Mouse (Mus musculus) heart, embryonic 13.5 days (tissue): ENCODE measurements around the gene Dnaaf2. TPM values are rescaled to one million over a fixed set of nuclear protein-coding genes. Genes with fewer than 3 reads are reported as not detected.

ENCODE experiments used
- ATAC-seq: fragments of 200-750 bp; cut with Nextera tagmentation; 2 replicates; pipeline ENCODE4 v1.8.0; 2017; ENCODE audit warnings: moderate TSS enrichment; ENCODE audit not compliant: insufficient number of reproducible peaks, low FRiP score, low TSS enrichment; ENCODE audit errors: extremely low read depth
- H3K27ac ChIP-seq: fragments of 300-500 bp; sonication (generic); replicated peaks from 2 replicates; pipeline ENCODE4 v1.5.1; 2015; ENCODE audit warnings: moderate library complexity, mild to moderate bottlenecking, inconsistent platforms
- H3K27me3 ChIP-seq: fragments of 300-500 bp; sonication (generic); replicated peaks from 2 replicates; pipeline ENCODE4 v1.6.1; 2015; ENCODE audit warnings: mild to moderate bottlenecking, inconsistent platforms
- H3K36me3 ChIP-seq: fragments of 300-500 bp; sonication (generic); 2 replicates; pipeline ENCODE4 v1.6.1; 2015; ENCODE audit warnings: mild to moderate bottlenecking, inconsistent platforms
- H3K4me1 ChIP-seq: fragments of 300-500 bp; sonication (generic); 2 replicates; pipeline ENCODE4 v1.6.1; 2015; ENCODE audit warnings: inconsistent platforms
- H3K4me2 ChIP-seq: fragments of 300-500 bp; sonication (generic); 2 replicates; pipeline ENCODE4 v1.6.1; 2015; ENCODE audit warnings: inconsistent platforms, mild to moderate bottlenecking, moderate library complexity
- H3K4me3 ChIP-seq: fragments of 300-500 bp; sonication (generic); 2 replicates; pipeline ENCODE4 v1.5.1; 2015; ENCODE audit warnings: moderate library complexity, mild to moderate bottlenecking, inconsistent platforms
- H3K9ac ChIP-seq: fragments of 300-500 bp; sonication (generic); 2 replicates; pipeline ENCODE4 v1.6.1; 2015; ENCODE audit warnings: inconsistent platforms, mild to moderate bottlenecking, moderate library complexity
- H3K9me3 ChIP-seq: fragments of 300-500 bp; sonication (generic); 2 replicates; pipeline ENCODE4 v1.6.1; 2016; ENCODE audit warnings: inconsistent platforms
- WGBS: fragments of 180-500 bp; shearing (Covaris S2); methylation state at CpG from one replicate; pipeline ENCODE4 v1.1.7; 2015; ENCODE audit warnings: mixed read lengths; 5-methylcytosine and 5-hydroxymethylcytosine counted together
- polyA plus RNA-seq: library from polyadenylated mRNA; unstranded; fragments of >200 nt; fragmentation: Nextera tagmentation; extraction: Ambion mirVana; gene quantifications from 2 replicates; pipeline ENCODE4 v1.2.1, GENCODE M21; 2015

The Dnaaf2 gene
- polyA plus RNA-seq: 6.4 and 6.8 TPM in 2 replicates

DNA sequence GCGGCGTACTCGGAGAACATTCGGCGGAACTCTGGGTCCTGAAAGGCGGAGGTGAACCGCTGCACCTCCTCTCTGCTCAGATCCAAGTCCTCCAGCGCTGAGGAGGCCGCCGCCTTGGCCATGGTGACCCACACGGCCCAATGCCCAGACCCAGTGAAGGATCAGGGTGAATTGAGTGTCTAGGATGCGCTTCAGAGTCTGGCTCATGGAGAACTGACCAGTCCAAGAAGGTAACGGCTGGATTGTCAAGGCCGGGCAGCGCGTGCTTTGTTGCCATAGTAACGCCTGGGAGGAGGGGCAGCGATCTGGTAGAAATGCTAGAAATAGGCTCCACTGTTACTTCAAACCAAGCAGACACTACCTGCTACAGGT is at the start of gene Dnaaf2:
Dnaaf2 (minus strand) TSS at position 266 of the 372 bp plus-strand sequence.
- Histone ChIP-seq H3K27ac (peak within 1 kb of the TSS; percentile 91), H3K4me3 (peak within 1 kb of the TSS; percentile 97)
- ATAC-seq: 0 out of 2 replicates have a peak, but pooled peaks have one; percentile 10

DNA sequence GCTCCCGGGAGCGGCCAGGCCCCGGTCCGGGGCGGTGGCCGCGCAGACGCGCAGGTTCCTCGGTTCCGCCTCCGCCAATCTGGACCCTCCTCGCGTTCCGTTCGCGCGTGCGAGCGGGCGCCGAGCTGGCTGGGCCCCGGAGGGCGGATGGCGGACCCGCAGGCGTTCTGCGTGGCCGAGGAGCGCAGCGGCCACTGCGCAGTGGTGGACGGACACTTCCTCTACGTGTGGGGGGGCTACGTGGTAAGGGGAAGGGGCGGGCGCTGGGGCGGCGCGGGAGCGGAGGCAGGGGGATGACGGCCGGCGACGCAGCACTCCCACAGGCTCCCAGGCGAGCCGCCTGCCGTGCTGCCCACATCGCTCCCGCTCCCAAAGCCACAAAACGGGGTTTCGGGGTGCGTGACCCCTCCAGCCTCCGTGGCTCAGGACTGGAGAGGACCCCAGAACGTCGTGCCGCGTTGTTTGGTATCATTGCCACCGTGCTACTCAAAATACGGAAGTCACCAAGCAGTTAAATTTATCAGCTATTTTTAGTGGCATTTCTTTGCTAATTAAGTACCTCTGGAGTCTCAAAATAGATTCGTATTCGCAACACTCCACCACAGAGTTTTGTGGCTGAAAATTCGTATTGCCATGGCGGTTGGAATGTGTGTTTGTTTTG is 43.7 kb upstream of the Dnaaf2 start:
- H3K27ac ChIP-seq: peak overlapping the region; percentile 84
- WGBS: under 1% methylated on average over 63 of the region's 64 CpGs
- peaks cover 15% of the 10 kb centered on the region for H3K4me1 ChIP-seq
- no peaks in the 10 kb centered on the region for H3K36me3 ChIP-seq
- H3K4me2 ChIP-seq: peak overlapping the region; percentile 77
- H3K4me3 ChIP-seq: peak overlapping the region; percentile 80
- H3K27me3 ChIP-seq: no peaks in the 10 kb centered on the region
- H3K9me3 ChIP-seq: no peaks in the 10 kb centered on the region
- peak overlapping the region; percentile 91 for H3K9ac ChIP-seq
- ATAC-seq: peak; percentile 74

More for the DNA sequence above, at the start of gene Dnaaf2:
- peak within 1 kb of the TSS; percentile 97 for H3K4me2 ChIP-seq
- peaks cover 43% of the 10 kb centered on the region for H3K36me3 ChIP-seq
- H3K9ac ChIP-seq: peak within 1 kb of the TSS; percentile 87
- H3K27me3 ChIP-seq: no peaks in the 10 kb centered on the region
- WGBS: under 1% methylated on average over 18 of the region's 18 CpGs
- H3K4me1 ChIP-seq: peaks cover 28% of the 10 kb centered on the region
- H3K9me3 ChIP-seq: no peaks in the 10 kb centered on the region

DNA sequence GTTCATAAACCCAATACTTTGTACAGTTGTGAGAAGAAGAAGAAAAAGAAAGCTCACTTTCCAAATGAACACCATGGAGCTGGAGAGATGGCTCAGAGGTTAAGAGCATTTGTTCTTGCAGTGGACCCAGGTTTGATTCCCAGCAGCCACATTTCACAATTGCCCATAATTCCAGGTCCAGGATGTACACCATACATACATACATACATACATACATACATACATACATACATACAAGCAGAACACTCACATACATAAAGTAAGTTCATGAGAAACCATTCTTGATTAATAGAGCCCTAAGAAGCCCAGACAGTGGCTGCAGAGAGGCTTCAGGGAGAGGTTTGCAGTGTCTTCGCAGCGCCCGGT is 43.2 kb upstream of the Dnaaf2 start:
- Histone ChIP-seq H3K27ac (peak overlapping the region; percentile 84), H3K9ac (peak overlapping the region; percentile 91), H3K27me3 (no peaks in the 10 kb centered on the region), H3K4me3 (peak overlapping the region; percentile 80), H3K4me1 (peaks cover 15% of the 10 kb centered on the region), H3K36me3 (no peaks in the 10 kb centered on the region), H3K4me2 (peak overlapping the region; percentile 77), H3K9me3 (no peaks in the 10 kb centered on the region)
- ATAC-seq: no peak
- WGBS: 0% methylated on average over 3 of the region's 3 CpGs

DNA sequence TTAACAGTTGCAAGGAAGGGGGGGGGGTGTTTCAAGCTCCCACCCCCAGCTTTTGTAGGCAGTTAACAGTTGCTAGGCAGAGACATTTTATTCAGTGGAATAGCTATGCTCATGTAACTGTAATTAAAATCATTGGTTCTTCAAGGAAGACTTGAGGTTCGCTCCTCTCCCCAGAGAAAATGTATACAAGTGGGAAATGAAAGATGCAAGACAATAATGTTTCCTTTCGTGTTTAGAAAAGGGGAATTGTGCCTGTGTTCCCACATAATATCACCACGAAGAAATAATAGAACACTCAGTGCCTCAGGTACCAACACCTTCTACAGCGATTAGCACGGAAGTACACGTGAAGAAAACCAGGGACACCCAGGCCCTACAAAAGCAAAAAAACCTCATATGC is 42.6 kb upstream of the Dnaaf2 start, which contains the start of gene Klhdc1:
Klhdc1 (plus strand) TSS at position 301 of the 400 bp plus-strand sequence.
- 71% methylated on average over 6 of the region's 6 CpGs for WGBS
- Histone ChIP-seq H3K36me3 (no peaks in the 10 kb centered on the region), H3K4me2 (peak within 1 kb of the TSS; percentile 77), H3K9me3 (no peaks in the 10 kb centered on the region), H3K9ac (peak within 1 kb of the TSS; percentile 91), H3K27me3 (no peaks in the 10 kb centered on the region), H3K27ac (peak within 1 kb of the TSS; percentile 84), H3K4me1 (peaks cover 15% of the 10 kb centered on the region), H3K4me3 (peak within 1 kb of the TSS; percentile 80)
- ATAC-seq: no peak

DNA sequence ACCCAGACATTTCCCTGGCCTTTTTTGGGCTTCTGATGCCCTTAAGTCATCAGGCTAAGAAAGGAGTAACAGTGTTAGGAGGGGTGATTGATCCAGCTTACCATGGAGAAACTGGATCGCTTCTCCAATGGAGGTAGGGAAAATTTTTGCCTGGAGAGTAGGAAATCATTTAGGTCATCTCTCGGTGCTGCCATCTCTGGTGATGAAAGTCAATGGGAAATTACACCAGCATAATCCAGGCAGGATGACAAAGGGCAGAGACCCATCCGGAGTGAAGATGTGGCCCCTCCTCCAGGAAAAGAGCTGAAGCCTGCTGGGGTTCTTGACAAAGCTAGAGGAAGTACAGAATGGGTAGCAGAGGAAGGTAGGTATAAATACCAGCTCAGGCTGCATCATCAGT is 40.1 kb upstream of the Dnaaf2 start:
- no peak overlapping the region for H3K9ac ChIP-seq
- no peak overlapping the region for H3K27ac ChIP-seq
- no peaks in the 10 kb centered on the region for H3K27me3 ChIP-seq
- H3K4me1 ChIP-seq: peaks cover 10% of the 10 kb centered on the region
- no peak overlapping the region for H3K4me2 ChIP-seq
- no peaks in the 10 kb centered on the region for H3K9me3 ChIP-seq
- ATAC-seq: no peak
- WGBS: 30% methylated on average over 3 of the region's 3 CpGs
- H3K36me3 ChIP-seq: no peaks in the 10 kb centered on the region
- H3K4me3 ChIP-seq: no peak overlapping the region

DNA sequence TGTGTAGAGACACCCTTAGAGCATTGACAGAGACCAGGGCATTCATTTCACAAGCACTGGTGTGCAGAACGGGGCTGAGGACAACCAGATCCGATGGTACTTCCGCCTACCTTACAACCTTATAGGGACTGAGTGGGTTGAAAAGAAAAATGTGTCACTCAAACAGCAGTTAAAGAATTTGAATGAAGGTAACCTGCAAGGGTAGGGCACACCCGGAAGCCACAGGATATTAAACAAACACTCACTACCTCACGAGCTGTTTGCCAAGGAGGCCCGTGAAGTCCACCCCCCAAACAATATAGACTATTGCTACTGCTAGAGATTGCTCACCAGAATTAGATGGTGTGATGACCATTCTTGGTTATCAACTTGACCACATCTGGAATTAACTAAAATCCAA is 37.6 kb upstream of the Dnaaf2 start:
- H3K4me2 ChIP-seq: no peak overlapping the region
- H3K4me1 ChIP-seq: peaks cover under 1% of the 10 kb centered on the region; the same call in 1 of the 2 replicates
- H3K4me3 ChIP-seq: no peak overlapping the region
- no peak for ATAC-seq
- H3K36me3 ChIP-seq: no peaks in the 10 kb centered on the region
- H3K9me3 ChIP-seq: no peaks in the 10 kb centered on the region
- WGBS: 82% methylated on average over 6 of the region's 6 CpGs
- H3K27ac ChIP-seq: no peak overlapping the region
- no peak overlapping the region for H3K9ac ChIP-seq
- H3K27me3 ChIP-seq: no peaks in the 10 kb centered on the region

DNA sequence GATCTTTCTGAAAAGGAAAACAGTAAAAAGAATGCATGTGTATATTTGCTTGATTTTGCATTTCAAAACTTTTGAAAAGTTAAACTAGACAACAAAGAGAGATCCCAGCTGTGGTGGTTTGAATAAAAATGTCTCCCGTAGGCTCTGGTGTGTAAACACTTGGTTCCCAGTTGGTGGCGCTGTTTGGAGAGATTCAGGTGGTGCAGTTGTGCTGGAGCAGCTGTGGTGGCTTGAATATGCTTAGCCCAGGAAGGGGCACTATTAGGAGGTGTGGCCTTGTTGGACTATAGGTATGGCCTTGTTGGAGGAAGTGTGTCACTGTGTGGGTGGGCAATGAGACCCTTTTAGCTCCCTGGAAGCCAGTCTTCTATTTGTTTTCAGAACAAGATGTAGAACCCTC is 31.0 kb upstream of the Dnaaf2 start:
- Histone ChIP-seq H3K4me2 (no peak overlapping the region), H3K4me3 (no peak overlapping the region), H3K27ac (no peak overlapping the region), H3K9me3 (no peaks in the 10 kb centered on the region), H3K27me3 (no peaks in the 10 kb centered on the region), H3K9ac (no peak overlapping the region), H3K36me3 (peaks cover 16% of the 10 kb centered on the region), H3K4me1 (peaks cover 15% of the 10 kb centered on the region)
- ATAC-seq: no peak
- WGBS: 56% methylated on average over 2 of the region's 2 CpGs

DNA sequence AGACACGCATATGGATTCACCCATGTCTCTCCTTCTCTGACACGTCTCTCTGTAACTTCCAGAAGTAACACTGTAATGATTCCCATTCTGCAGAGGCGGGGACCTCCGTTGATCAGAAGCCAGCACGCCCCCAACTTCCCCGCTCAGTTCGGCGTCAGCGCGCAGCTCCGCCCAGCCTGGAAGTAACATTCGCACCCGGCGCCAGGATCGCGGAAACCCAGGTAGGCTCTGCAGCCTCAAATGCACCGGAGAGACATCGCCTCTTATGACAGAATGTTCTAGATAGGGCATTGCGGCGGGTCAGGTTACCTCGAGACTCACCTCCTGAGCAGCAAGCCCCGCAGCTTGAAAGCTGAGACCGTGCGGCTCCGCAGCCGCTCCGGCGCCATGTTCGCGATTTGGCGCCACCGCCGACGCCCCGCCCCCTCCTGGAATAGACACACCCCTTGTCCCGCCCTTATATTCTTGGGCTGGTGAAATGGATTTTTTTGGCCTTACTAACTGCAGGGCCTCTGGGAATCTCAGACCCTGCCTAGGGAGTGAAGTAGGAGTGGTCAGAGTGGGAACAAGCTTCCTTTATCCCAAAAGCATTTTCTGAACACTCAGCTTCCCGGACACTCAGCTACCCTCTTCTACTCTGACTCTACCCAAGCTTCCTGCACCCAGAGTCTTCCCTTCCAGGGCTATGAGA is 29.7 kb upstream of the Dnaaf2 start, which contains the start of gene Pole2:
Pole2 (minus strand) TSS at position 420 of the 691 bp plus-strand sequence.
- under 1% methylated on average over 37 of the region's 37 CpGs for whole genome bisulfite sequencing
- H3K27me3 ChIP-seq: no peaks in the 10 kb centered on the region
- H3K9me3 ChIP-seq: no peaks in the 10 kb centered on the region
- peaks cover 22% of the 10 kb centered on the region for H3K36me3 ChIP-seq
- H3K4me1 ChIP-seq: peaks cover 15% of the 10 kb centered on the region
- peak within 1 kb of the TSS; percentile 84 for H3K27ac ChIP-seq
- H3K9ac ChIP-seq: peak within 1 kb of the TSS; percentile 79
- peak within 1 kb of the TSS; percentile 66 for H3K4me3 ChIP-seq
- H3K4me2 ChIP-seq: peak within 1 kb of the TSS; percentile 69
- peak; percentile 88 for ATAC-seq

DNA sequence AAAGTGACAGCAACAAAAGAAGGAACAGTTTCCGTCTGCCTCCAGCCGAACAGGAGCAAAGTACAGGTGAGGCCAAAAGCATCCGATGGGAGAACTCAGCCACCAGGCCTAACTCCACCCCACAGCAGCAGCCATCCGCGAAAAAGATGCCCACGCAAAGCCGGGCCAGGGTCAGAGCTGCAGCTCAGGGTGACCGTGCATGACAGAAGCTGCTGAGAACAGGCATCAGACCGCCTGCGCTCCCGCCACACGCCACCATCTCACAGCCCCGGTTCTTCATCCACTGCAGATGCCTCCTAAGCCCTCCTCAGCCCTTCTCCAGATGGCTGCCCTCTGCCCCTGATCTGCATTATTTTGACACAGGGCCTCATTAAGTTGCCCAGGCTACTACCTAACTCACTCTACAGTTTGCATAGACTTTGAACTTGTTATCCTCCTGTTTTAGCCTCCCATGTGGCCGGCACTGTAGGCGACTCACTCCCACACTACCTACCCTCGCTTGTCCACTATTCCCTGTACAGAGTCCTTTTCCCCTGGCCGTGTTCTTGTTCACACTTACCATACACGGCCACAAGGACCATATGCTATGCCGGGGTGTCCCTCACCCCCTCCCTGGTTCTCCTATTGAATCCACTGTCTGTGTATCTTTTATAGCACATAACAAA is 22.5 kb upstream of the Dnaaf2 start:
- Histone ChIP-seq H3K4me3 (no peak overlapping the region), H3K9me3 (no peaks in the 10 kb centered on the region), H3K27me3 (no peaks in the 10 kb centered on the region), H3K9ac (no peak overlapping the region), H3K27ac (no peak overlapping the region), H3K4me2 (no peak overlapping the region), H3K4me1 (no peaks in the 10 kb centered on the region), H3K36me3 (peaks cover 74% of the 10 kb centered on the region)
- no peak for ATAC-seq
- WGBS: 83% methylated on average over 19 of the region's 19 CpGs

DNA sequence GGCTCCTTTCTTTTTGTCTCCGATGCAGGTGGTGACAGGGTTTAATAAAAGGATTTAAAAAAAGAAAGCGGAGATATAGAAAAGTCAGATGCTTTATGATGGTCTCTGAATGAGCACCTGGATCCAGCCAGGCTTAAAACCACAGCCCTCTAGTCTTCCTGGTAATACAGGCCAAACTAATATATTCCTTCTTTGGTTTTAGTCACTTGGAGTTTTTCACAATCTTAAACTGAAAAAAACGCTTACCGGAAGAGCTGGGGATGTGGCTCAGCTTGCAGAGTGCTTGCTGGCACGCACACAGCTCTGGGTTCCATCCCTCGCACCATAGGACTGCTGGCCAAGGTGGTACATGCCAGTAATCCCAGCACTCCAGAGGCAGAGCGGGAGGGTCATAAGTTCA is 18.4 kb upstream of the Dnaaf2 start:
- no peak overlapping the region for H3K4me2 ChIP-seq
- no peak for ATAC-seq
- no peak overlapping the region for H3K9ac ChIP-seq
- no peak overlapping the region for H3K27ac ChIP-seq
- WGBS: 85% methylated on average over 7 of the region's 7 CpGs
- no peaks in the 10 kb centered on the region for H3K4me1 ChIP-seq
- no peaks in the 10 kb centered on the region for H3K27me3 ChIP-seq
- H3K9me3 ChIP-seq: no peaks in the 10 kb centered on the region
- peaks cover 97% of the 10 kb centered on the region for H3K36me3 ChIP-seq
- H3K4me3 ChIP-seq: no peak overlapping the region

DNA sequence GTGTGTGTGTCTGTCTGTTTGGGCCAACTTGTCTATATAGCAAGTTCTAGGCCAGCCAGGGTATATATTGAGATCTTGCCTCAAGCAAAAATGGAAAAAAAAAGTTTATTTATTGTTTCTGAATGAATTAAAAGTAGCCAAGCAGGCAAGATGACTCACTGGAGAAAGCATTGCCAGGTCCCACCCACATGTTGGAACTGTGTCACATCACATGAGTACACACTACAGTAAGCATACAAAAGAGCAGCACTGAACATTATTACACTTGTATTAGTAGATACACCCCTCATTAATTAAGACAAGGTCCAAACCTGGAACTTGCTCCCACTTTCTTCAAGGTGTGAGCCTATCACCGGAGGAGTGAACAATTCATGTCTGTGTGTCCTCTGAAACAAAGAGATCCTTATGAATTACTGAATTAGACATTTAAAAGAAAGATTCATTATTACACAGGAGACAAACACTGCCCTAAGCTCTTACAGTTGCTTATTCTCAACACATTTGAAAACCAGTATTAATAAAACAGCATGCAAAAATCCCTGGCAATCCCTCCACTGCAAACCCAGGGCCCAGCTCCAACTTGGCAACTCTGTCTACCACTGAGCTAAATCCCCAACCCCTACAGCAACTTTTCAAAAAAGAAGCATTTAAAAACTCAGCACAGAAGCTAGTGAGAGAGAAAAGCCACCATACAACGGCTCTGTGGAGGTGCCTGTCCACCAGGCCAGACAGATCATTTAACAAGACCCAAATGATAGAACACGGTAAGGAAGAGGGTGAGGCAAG is 17.0 kb upstream of the Dnaaf2 start:
- Histone ChIP-seq H3K4me2 (no peak overlapping the region), H3K4me3 (no peak overlapping the region), H3K9ac (no peak overlapping the region), H3K36me3 (peaks cover 93% of the 10 kb centered on the region), H3K27ac (no peak overlapping the region), H3K27me3 (no peaks in the 10 kb centered on the region), H3K4me1 (no peaks in the 10 kb centered on the region), H3K9me3 (no peaks in the 10 kb centered on the region)
- WGBS: 86% methylated on average over 3 of the region's 3 CpGs
- ATAC-seq: no peak
